Mouse (Mus musculus) liver, embryonic 15.5 days (tissue): ENCODE measurements around the gene Erbin. TPM values are rescaled to one million over a fixed set of nuclear protein-coding genes. Genes with fewer than 3 reads are reported as not detected.

Experiments
- ATAC-seq: fragments of 200-750 bp; cut with Nextera tagmentation; 2 replicates; pipeline ENCODE4 v1.8.0; 2017; ENCODE audit warnings: moderate number of reproducible peaks, mild to moderate bottlenecking, moderate library complexity; ENCODE audit not compliant: insufficient read depth
- H3K27ac ChIP-seq: fragments of 300-500 bp; sonication (generic); replicated peaks from 2 replicates; pipeline ENCODE4 v1.5.1; 2015; ENCODE audit warnings: mild to moderate bottlenecking, inconsistent platforms
- H3K27me3 ChIP-seq: fragments of 300-500 bp; sonication (generic); 2 replicates; pipeline ENCODE4 v1.6.1; 2015; ENCODE audit warnings: mild to moderate bottlenecking, inconsistent platforms
- H3K36me3 ChIP-seq: fragments of 300-500 bp; sonication (generic); replicated peaks from 2 replicates; pipeline ENCODE4 v1.6.1; 2015; ENCODE audit warnings: moderate library complexity, mild to moderate bottlenecking, inconsistent platforms
- H3K4me1 ChIP-seq: fragments of 300-500 bp; sonication (generic); replicated peaks from 2 replicates; pipeline ENCODE4 v1.6.1; 2015; ENCODE audit warnings: inconsistent platforms
- H3K4me2 ChIP-seq: fragments of 300-500 bp; sonication (generic); 2 replicates; pipeline ENCODE4 v1.6.1; 2015; ENCODE audit warnings: moderate library complexity, mild to moderate bottlenecking, inconsistent platforms
- H3K4me3 ChIP-seq: fragments of 300-500 bp; sonication (generic); replicated peaks from 2 replicates; pipeline ENCODE4 v1.5.1; 2015; ENCODE audit warnings: mild to moderate bottlenecking, inconsistent platforms
- H3K9ac ChIP-seq: fragments of 300-500 bp; sonication (generic); 2 replicates; pipeline ENCODE4 v1.6.1; 2015; ENCODE audit warnings: moderate library complexity, mild to moderate bottlenecking, inconsistent platforms
- H3K9me3 ChIP-seq: fragments of 300-500 bp; sonication (generic); replicated peaks from 2 replicates; pipeline ENCODE4 v1.6.1; 2016; ENCODE audit warnings: inconsistent platforms
- WGBS: fragments of 180-500 bp; shearing (Covaris S2); methylation state at CpG from one replicate; pipeline ENCODE4 v1.1.7; 2015; ENCODE audit warnings: mixed read lengths; ENCODE audit not compliant: insufficient replicate concordance; 5-methylcytosine and 5-hydroxymethylcytosine counted together
- polyA plus RNA-seq: library from polyadenylated mRNA; unstranded; fragments of >200 nt; fragmentation: Nextera tagmentation; extraction: Ambion mirVana; gene quantifications from 2 replicates; pipeline ENCODE4 v1.2.1, GENCODE M21; 2015

Gene Erbin
- polyA plus RNA-seq: 4.5 and 4.9 TPM in 2 replicates

- peak within 1 kb of the TSS; percentile 91 for H3K4me3 ChIP-seq
- peaks cover 17% of the 10 kb centered on the region for H3K4me1 ChIP-seq
- H3K27me3 ChIP-seq: peaks cover 34% of the 10 kb centered on the region
- peak; percentile 76 for ATAC-seq
- H3K9ac ChIP-seq: peak within 1 kb of the TSS; percentile 91
- WGBS: under 1% methylated on average over 91 of the region's 93 CpGs
- H3K4me2 ChIP-seq: peak within 1 kb of the TSS; percentile 94
- peak within 1 kb of the TSS; percentile 95 for H3K27ac ChIP-seq
- H3K36me3 ChIP-seq: no peaks in the 10 kb centered on the region
- H3K9me3 ChIP-seq: no peaks in the 10 kb centered on the region
Observed at GRCm38 (mm10) chr13:103920261-103920932, at the start of gene Erbin. Gene Erbin (minus strand): TSS chr13:103920514.

DNA sequence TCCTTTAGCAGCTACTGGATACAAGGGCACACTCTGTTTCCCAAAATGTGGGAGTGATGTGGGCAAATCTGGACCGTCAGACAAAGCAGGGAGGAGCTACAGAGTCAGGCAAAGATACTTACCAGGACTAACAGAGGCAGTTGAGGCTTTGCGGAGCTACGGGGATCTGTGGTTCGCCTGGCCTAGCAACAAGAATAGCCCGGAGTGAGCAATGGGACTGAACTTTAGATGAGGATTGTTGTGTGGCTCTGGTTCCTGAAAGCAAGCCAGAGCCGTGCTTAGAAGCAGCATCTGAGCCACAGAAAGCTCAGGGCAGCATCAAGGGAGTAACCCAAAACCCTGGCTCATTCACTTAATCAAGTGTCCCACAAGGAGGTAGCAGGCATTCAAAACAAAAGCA, 49.6 kb upstream of the Erbin start:
- Histone ChIP-seq H3K9me3 (no peaks in the 10 kb centered on the region), H3K9ac (no peak overlapping the region), H3K36me3 (no peaks in the 10 kb centered on the region), H3K4me2 (no peak overlapping the region), H3K4me1 (no peaks in the 10 kb centered on the region), H3K4me3 (no peak overlapping the region), H3K27me3 (no peaks in the 10 kb centered on the region), H3K27ac (no peak overlapping the region)
- WGBS: 72% methylated on average over 6 of the region's 6 CpGs
- ATAC-seq: no peak

GRCm38 (mm10) chr13:103967987-103968386, 47.7 kb upstream of the Erbin start:
- Histone ChIP-seq H3K27ac (no peak overlapping the region), H3K27me3 (no peaks in the 10 kb centered on the region), H3K4me3 (no peak overlapping the region), H3K9ac (no peak overlapping the region), H3K4me2 (no peak overlapping the region), H3K4me1 (no peaks in the 10 kb centered on the region), H3K9me3 (no peaks in the 10 kb centered on the region), H3K36me3 (no peaks in the 10 kb centered on the region)
- whole genome bisulfite sequencing: 76% methylated on average over 9 of the region's 9 CpGs
- no peak for ATAC-seq

DNA sequence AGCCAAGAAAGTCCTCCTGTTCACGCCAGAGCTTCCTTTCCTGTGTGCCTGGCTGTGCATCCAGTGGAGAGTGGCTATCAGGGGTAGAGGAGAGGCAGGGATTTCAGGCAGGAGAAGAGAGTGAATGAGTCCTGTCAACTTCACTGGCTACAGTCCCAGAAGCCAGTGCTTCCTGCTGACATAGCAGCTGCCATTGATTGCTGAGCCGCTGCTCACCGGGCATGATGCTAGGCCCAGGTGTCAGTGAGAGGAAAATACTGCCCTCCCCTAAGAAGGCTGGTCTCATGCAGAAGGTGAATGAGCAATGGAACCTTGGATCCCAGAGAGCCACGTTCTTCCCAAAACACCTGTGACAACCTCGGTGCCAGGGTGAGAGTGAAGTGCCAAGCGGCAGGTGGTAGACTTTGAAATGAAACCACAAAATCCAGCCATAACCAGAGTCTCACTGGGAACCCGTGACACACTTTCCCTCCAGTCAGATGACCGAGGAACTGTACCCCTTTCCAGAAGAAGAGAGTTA, 46.4 kb upstream of the Erbin start:
- no peaks in the 10 kb centered on the region for H3K9me3 ChIP-seq
- H3K36me3 ChIP-seq: no peaks in the 10 kb centered on the region
- no peaks in the 10 kb centered on the region for H3K4me1 ChIP-seq

DNA sequence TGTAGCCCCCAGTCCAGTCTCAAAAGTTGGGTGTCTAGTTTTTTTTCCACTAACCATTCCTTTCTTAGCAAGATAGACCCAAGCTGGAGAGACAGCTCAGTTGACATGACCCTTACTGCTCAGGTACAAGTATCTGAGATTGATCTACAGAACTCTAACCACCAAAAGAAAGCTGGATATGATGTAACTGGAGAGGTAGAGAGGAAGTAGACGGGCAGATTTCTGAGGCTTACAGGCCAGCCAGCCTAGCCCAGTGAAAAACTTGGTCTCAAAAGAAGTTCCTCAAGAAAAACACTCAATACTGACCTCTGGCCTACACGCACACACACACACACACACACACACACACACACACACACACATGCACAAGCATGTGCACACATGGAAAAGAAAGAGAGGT, 44.9 kb upstream of the Erbin start:
- Histone ChIP-seq H3K4me3 (no peak overlapping the region), H3K27me3 (no peaks in the 10 kb centered on the region), H3K4me2 (no peak overlapping the region), H3K36me3 (no peaks in the 10 kb centered on the region), H3K27ac (no peak overlapping the region), H3K4me1 (no peaks in the 10 kb centered on the region), H3K9ac (no peak overlapping the region), H3K9me3 (no peaks in the 10 kb centered on the region)
- WGBS: 60% methylated on average over 2 of the region's 2 CpGs
- ATAC-seq: no peak

More for the DNA sequence above, 46.4 kb upstream of the Erbin start:
- no peaks in the 10 kb centered on the region for H3K27me3 ChIP-seq
- H3K27ac ChIP-seq: no peak overlapping the region
- no peak overlapping the region for H3K4me2 ChIP-seq
- ATAC-seq: no peak
- no peak overlapping the region for H3K4me3 ChIP-seq
- WGBS: 68% methylated on average over 8 of the region's 8 CpGs
- no peak overlapping the region for H3K9ac ChIP-seq

DNA sequence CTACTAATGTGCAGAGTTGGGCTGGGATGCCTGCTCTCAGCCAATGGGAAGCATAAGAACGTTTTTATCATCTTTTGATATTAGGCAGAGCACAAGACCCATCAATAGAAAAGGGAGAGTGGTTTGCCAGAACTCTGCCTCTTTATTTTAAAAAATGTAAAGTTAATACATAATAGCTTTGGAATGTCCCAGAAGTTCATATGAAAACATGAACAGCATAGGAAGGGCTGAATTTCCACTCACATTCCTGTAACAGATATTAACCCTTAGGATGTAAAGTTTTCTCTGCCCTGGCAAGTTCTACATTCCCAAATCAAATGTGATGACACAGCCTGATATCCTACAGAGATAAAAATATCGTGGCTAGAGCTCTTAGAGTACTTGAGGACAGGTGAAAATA, 42.8 kb upstream of the Erbin start:
- H3K9me3 ChIP-seq: no peaks in the 10 kb centered on the region
- H3K36me3 ChIP-seq: no peaks in the 10 kb centered on the region
- no peak overlapping the region for H3K9ac ChIP-seq
- H3K27me3 ChIP-seq: no peaks in the 10 kb centered on the region
- no peaks in the 10 kb centered on the region for H3K4me1 ChIP-seq
- H3K27ac ChIP-seq: no peak overlapping the region
- H3K4me3 ChIP-seq: no peak overlapping the region
- H3K4me2 ChIP-seq: no peak overlapping the region
- no peak for ATAC-seq
- 42% methylated on average over 2 of the region's 2 CpGs for WGBS

DNA sequence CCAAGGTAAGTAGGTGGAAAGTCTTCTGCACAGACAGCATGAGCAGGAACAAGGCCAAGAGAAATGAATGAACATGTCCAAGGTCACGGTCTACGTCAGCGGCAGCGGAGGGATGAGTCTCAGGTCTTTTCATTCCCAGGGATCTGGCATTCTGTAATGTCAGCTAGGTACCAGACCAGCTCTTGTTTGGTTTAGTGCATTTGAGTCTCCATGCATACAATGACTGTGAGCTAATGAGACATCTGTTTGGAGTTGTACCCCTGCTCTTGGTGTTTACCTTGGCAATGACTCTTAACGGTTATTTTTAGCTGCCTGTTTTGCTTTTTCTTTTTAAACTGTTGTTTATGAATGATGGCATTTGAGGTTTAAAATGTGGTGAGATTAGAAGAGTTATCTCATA, 39.5 kb upstream of the Erbin start:
- Histone ChIP-seq H3K4me2 (no peak overlapping the region), H3K4me3 (no peak overlapping the region), H3K27me3 (no peaks in the 10 kb centered on the region), H3K27ac (no peak overlapping the region), H3K9me3 (no peaks in the 10 kb centered on the region), H3K36me3 (no peaks in the 10 kb centered on the region), H3K9ac (no peak overlapping the region), H3K4me1 (no peaks in the 10 kb centered on the region)
- whole genome bisulfite sequencing: 85% methylated on average over 5 of the region's 5 CpGs
- ATAC-seq: no peak

GRCm38 (mm10) chr13:103958607-103959123, 38.4 kb upstream of the Erbin start:
- Histone ChIP-seq H3K27me3 (no peaks in the 10 kb centered on the region), H3K36me3 (no peaks in the 10 kb centered on the region), H3K4me3 (no peak overlapping the region), H3K27ac (no peak overlapping the region), H3K9ac (no peak overlapping the region), H3K4me1 (no peaks in the 10 kb centered on the region), H3K9me3 (no peaks in the 10 kb centered on the region), H3K4me2 (no peak overlapping the region)
- 62% methylated on average over 9 of the region's 9 CpGs for WGBS
- no peak for ATAC-seq

- Histone ChIP-seq H3K36me3 (no peaks in the 10 kb centered on the region), H3K4me2 (no peak overlapping the region), H3K4me3 (no peak overlapping the region), H3K9me3 (no peaks in the 10 kb centered on the region), H3K4me1 (no peaks in the 10 kb centered on the region), H3K27me3 (no peaks in the 10 kb centered on the region), H3K9ac (no peak overlapping the region), H3K27ac (no peak overlapping the region)
- WGBS: 18% methylated on average over 8 of the region's 8 CpGs
- no peak for ATAC-seq
Observed at GRCm38 (mm10) chr13:103957175-103957940, 37.0 kb upstream of the Erbin start.

DNA sequence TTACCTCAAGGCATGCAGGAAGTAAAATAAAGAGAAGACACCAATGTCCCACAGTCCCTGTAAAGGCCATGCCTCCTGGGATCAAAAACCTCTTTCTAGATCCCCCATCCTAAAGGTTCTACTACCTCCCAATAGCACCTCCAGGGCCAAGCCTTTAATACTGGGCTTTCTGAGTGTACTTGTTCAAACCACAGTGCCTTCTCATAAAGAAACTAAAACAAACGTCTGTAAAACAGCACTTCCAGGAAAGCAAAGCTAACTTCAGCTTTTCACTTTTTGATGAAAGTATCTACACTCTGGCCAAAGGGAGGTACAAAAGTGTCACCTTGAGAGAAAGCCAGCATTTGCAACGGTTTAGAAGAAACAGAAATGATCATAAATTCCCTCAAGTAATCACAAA, 35.3 kb upstream of the Erbin start:
- Histone ChIP-seq H3K4me1 (no peaks in the 10 kb centered on the region), H3K27ac (no peak overlapping the region), H3K4me3 (no peak overlapping the region), H3K9ac (no peak overlapping the region), H3K9me3 (no peaks in the 10 kb centered on the region), H3K27me3 (no peaks in the 10 kb centered on the region), H3K4me2 (no peak overlapping the region), H3K36me3 (no peaks in the 10 kb centered on the region)
- WGBS: 19% methylated on average over 2 of the region's 2 CpGs
- ATAC-seq: no peak

DNA sequence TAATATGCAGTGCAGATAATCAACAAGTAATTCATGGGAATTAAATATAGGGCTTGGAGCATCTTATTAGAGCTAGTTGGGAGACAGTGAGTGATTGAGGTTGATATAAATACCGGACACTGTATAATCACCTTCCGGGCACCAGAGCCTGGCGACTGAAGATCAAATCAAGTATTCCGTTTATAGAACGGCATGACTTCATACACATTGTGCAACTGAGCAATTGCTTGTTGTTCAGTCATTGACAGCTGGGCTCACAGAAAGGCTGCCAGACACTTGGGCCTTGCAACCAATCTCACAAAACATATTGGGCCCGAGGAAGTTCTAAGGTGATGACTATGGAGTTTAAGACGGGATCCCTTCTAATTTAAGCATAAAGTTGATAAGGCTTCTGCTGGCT, 31.1 kb upstream of the Erbin start:
- no peak overlapping the region for H3K9ac ChIP-seq
- no peaks in the 10 kb centered on the region for H3K27me3 ChIP-seq
- H3K4me1 ChIP-seq: no peaks in the 10 kb centered on the region
- no peak overlapping the region for H3K4me3 ChIP-seq
- no peaks in the 10 kb centered on the region for H3K36me3 ChIP-seq
- H3K27ac ChIP-seq: no peak overlapping the region
- WGBS: 75% methylated on average over 7 of the region's 7 CpGs
- no peak for ATAC-seq
- H3K4me2 ChIP-seq: no peak overlapping the region
- no peaks in the 10 kb centered on the region for H3K9me3 ChIP-seq
